Mouse (Mus musculus): Measurements from ENCODE around the gene Gm10310. TPM values are rescaled to one million over a fixed set of nuclear protein-coding genes. Genes with fewer than 3 reads are reported as not detected.
"Not testable (repeated sequence)": the region's sequence is repeated elsewhere in the genome, so short reads cannot be mapped to it uniquely, and the experiment has no call there.

Gene Gm10310
- not detected in 2 replicates for total RNA-seq (2014; rRNA removed)
- polyA plus RNA-seq (2015; fragmentation: Nextera tagmentation; extraction: Ambion mirVana): not detected in 2 replicates

GRCm38 (mm10) chr10:129984962-129985361 is at the start of gene Gm10310:
Gm10310 (minus strand) TSS chr10:129985062.
- no CpG with 5 or more reads among the region's 1 CpGs for WGBS
- H3K27ac ChIP-seq; H3K27me3 ChIP-seq (ENCODE audit: insufficient read depth, low read length); H3K9ac ChIP-seq (replicated peaks; ENCODE audit: low read length); H3K36me3 ChIP-seq (ENCODE audit: insufficient read depth, low read length); H3K4me2 ChIP-seq (ENCODE audit: low read depth, low read length); H3K4me1 ChIP-seq (ENCODE audit: insufficient read depth, low read length); ATAC-seq; DNase-seq (ENCODE audit: low spot score); H3K9me3 ChIP-seq (ENCODE audit: low read length); H3K4me3 ChIP-seq (ENCODE audit: low read length): not testable (repeated sequence)

DNA sequence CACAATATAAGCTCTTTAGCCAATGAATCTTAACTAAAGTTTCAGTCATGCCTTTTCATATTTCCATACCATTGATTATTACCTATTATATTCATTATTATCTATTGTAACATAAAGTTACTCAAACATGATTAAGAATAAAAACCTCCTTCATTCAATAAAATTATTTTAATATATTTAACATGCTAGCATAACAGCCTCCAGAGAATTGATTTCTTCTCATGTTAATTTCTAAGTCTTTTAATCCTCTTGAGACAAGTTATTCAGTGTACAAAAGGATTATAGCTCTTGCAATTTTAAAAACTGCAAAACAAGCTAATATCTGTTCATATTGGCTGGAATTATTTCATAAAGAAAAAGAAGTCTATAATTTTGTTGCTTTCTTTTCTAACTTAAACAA is 45.2 kb upstream of the Gm10310 start, which contains the start of gene Olfr821:
Gene Olfr821, plus strand, starts transcription at position 301 of the 400 bp plus-strand sequence.
- no peaks in the 10 kb centered on the region for H3K36me3 ChIP-seq (ENCODE audit: insufficient read depth, low read length)
- DNase-seq (ENCODE audit: low spot score): no peak
- TF ChIP-seq CTCF (IDR thresholded peaks at IDR 0.05; ENCODE audit: low read depth): no peak
- H3K27me3 ChIP-seq (ENCODE audit: insufficient read depth, low read length): no peaks in the 10 kb centered on the region
- H3K4me2 ChIP-seq (ENCODE audit: low read depth, low read length): no peak within 1 kb of the TSS
- H3K4me1 ChIP-seq (ENCODE audit: insufficient read depth, low read length): no peaks in the 10 kb centered on the region
- no peak within 1 kb of the TSS for H3K9ac ChIP-seq (replicated peaks; ENCODE audit: low read length)
- no peak for ATAC-seq
- H3K9me3 ChIP-seq (ENCODE audit: low read length): no peaks in the 10 kb centered on the region
- H3K4me3 ChIP-seq (ENCODE audit: low read length): no peak within 1 kb of the TSS
- no peak within 1 kb of the TSS for H3K27ac ChIP-seq

DNA sequence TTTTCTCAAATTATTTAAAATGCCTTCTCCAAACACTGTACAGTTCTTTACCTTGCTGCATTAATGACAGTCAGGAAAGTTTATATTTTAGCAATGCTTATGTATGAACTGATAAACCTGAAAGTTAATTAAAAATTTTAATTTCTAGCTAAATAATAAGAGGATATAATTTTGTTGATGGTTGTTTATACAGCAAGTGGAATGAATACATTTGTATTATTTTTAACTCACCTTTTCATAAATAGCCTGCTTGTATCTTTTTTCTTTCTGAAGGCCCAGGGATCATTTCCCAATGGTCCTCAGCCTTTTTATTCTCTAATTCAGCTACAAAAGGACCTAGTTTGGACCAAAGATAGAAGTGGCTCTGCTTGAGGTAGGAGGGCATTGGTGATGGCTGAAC is 27.5 kb upstream of the Gm10310 start, which contains the start of gene Olfr820:
Gene Olfr820, plus strand, starts transcription at position 301 of the 400 bp plus-strand sequence.
- Histone ChIP-seq H3K9me3 (ENCODE audit: low read length) (no peaks in the 10 kb centered on the region), H3K4me3 (ENCODE audit: low read length) (no peak within 1 kb of the TSS), H3K4me1 (ENCODE audit: insufficient read depth, low read length) (no peaks in the 10 kb centered on the region), H3K27me3 (ENCODE audit: insufficient read depth, low read length) (no peaks in the 10 kb centered on the region), H3K4me2 (ENCODE audit: low read depth, low read length) (no peak within 1 kb of the TSS), H3K9ac (replicated peaks; ENCODE audit: low read length) (no peak within 1 kb of the TSS), H3K36me3 (ENCODE audit: insufficient read depth, low read length) (no peaks in the 10 kb centered on the region), H3K27ac (no peak within 1 kb of the TSS)
- ATAC-seq (no peak), DNase-seq (ENCODE audit: low spot score) (no peak)
- TF ChIP-seq CTCF (IDR thresholded peaks at IDR 0.05; ENCODE audit: low read depth): no peak

- not testable (repeated sequence) for ATAC-seq; H3K4me3 ChIP-seq (ENCODE audit: low read length); H3K27me3 ChIP-seq (ENCODE audit: insufficient read depth, low read length); H3K9me3 ChIP-seq (ENCODE audit: low read length); H3K4me2 ChIP-seq (ENCODE audit: low read depth, low read length); H3K9ac ChIP-seq (replicated peaks; ENCODE audit: low read length); H3K36me3 ChIP-seq (ENCODE audit: insufficient read depth, low read length); H3K4me1 ChIP-seq (ENCODE audit: insufficient read depth, low read length); DNase-seq (ENCODE audit: low spot score); H3K27ac ChIP-seq
- WGBS: 88% methylated on average over 4 of the region's 4 CpGs
Observed at GRCm38 (mm10) chr10:130005366-130005765, 20.5 kb upstream of the Gm10310 start.

GRCm38 (mm10) chr10:130004104-130004503 is 19.2 kb upstream of the Gm10310 start:
- H3K4me2 ChIP-seq (ENCODE audit: low read depth, low read length); H3K4me1 ChIP-seq (ENCODE audit: insufficient read depth, low read length); H3K27me3 ChIP-seq (ENCODE audit: insufficient read depth, low read length); H3K4me3 ChIP-seq (ENCODE audit: low read length); DNase-seq (ENCODE audit: low spot score); ATAC-seq; H3K9me3 ChIP-seq (ENCODE audit: low read length); H3K36me3 ChIP-seq (ENCODE audit: insufficient read depth, low read length); H3K9ac ChIP-seq (replicated peaks; ENCODE audit: low read length); H3K27ac ChIP-seq: not testable (repeated sequence)
- WGBS: 84% methylated on average over 4 of the region's 4 CpGs

DNA sequence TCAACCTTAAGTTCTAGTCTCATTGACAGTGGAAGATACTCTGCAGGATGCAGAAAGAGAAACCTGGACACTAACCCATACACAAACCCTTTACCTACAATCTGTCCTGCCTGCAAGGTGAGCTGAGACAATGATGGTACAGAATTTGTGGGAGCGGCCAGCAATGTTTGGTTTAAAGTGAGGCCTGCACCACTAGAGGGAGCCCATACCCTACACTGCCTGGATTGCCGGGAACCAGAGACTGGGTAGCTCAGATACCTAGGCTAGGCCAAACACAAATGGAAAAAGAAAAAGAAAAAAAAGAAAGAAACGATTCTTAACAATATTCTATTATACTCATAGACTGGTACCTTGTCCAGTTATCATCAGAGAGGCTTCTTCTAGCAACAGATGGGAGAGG is 3.0 kb downstream of the Gm10310 start:
- H3K27me3 ChIP-seq (ENCODE audit: insufficient read depth, low read length); H3K9me3 ChIP-seq (ENCODE audit: low read length); H3K4me3 ChIP-seq (ENCODE audit: low read length): not testable (repeated sequence)

GRCm38 (mm10) chr10:129976040-129976439 is 8.8 kb downstream of the Gm10310 start, which contains the start of gene Olfr247:
Olfr247 (minus strand) TSS chr10:129976140.
- H3K36me3 ChIP-seq (ENCODE audit: insufficient read depth, low read length); H3K4me3 ChIP-seq (ENCODE audit: low read length); H3K9me3 ChIP-seq (ENCODE audit: low read length); H3K4me1 ChIP-seq (ENCODE audit: insufficient read depth, low read length); H3K27ac ChIP-seq; DNase-seq (ENCODE audit: low spot score); H3K4me2 ChIP-seq (ENCODE audit: low read depth, low read length); H3K9ac ChIP-seq (replicated peaks; ENCODE audit: low read length); H3K27me3 ChIP-seq (ENCODE audit: insufficient read depth, low read length); ATAC-seq: not testable (repeated sequence)
- WGBS: no CpG with 5 or more reads among the region's 2 CpGs

More for the DNA sequence above, 3.0 kb downstream of the Gm10310 start:
- not testable (repeated sequence) for H3K4me1 ChIP-seq (ENCODE audit: insufficient read depth, low read length); DNase-seq (ENCODE audit: low spot score); H3K9ac ChIP-seq (replicated peaks; ENCODE audit: low read length); H3K27ac ChIP-seq; H3K4me2 ChIP-seq (ENCODE audit: low read depth, low read length); H3K36me3 ChIP-seq (ENCODE audit: insufficient read depth, low read length)
- ATAC-seq: 0 out of 2 replicates have a peak, but pooled peaks have one; percentile 27
- WGBS: no CpG with 5 or more reads among the region's 3 CpGs

DNA sequence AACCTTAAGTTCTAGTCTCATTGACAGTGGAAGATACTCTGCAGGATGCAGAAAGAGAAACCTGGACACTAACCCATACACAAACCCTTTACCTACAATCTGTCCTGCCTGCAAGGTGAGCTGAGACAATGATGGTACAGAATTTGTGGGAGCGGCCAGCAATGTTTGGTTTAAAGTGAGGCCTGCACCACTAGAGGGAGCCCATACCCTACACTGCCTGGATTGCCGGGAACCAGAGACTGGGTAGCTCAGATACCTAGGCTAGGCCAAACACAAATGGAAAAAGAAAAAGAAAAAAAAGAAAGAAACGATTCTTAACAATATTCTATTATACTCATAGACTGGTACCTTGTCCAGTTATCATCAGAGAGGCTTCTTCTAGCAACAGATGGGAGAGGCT is 11.9 kb downstream of the Gm10310 start:
- H3K4me2 ChIP-seq (ENCODE audit: low read depth, low read length); DNase-seq (ENCODE audit: low spot score); H3K4me1 ChIP-seq (ENCODE audit: insufficient read depth, low read length); H3K9ac ChIP-seq (replicated peaks; ENCODE audit: low read length); ATAC-seq; H3K36me3 ChIP-seq (ENCODE audit: insufficient read depth, low read length); H3K27ac ChIP-seq; H3K27me3 ChIP-seq (ENCODE audit: insufficient read depth, low read length); H3K4me3 ChIP-seq (ENCODE audit: low read length); H3K9me3 ChIP-seq (ENCODE audit: low read length): not testable (repeated sequence)
- WGBS: no CpG with 5 or more reads among the region's 3 CpGs

GRCm38 (mm10) chr10:129967166-129967565 is 17.7 kb downstream of the Gm10310 start, which contains the start of gene Olfr819:
Olfr819 (minus strand) TSS chr10:129967266.
- H3K4me2 ChIP-seq (ENCODE audit: low read depth, low read length); H3K9me3 ChIP-seq (ENCODE audit: low read length); H3K36me3 ChIP-seq (ENCODE audit: insufficient read depth, low read length); H3K27ac ChIP-seq; DNase-seq (ENCODE audit: low spot score); H3K4me1 ChIP-seq (ENCODE audit: insufficient read depth, low read length); H3K27me3 ChIP-seq (ENCODE audit: insufficient read depth, low read length); H3K9ac ChIP-seq (replicated peaks; ENCODE audit: low read length); H3K4me3 ChIP-seq (ENCODE audit: low read length); ATAC-seq: not testable (repeated sequence)
- WGBS: 69% methylated on average over 2 of the region's 2 CpGs

- H3K27ac ChIP-seq; H3K4me1 ChIP-seq (ENCODE audit: insufficient read depth, low read length); H3K9me3 ChIP-seq (ENCODE audit: low read length); H3K36me3 ChIP-seq (ENCODE audit: insufficient read depth, low read length); DNase-seq (ENCODE audit: low spot score); H3K27me3 ChIP-seq (ENCODE audit: insufficient read depth, low read length); H3K4me2 ChIP-seq (ENCODE audit: low read depth, low read length); ATAC-seq; H3K9ac ChIP-seq (replicated peaks; ENCODE audit: low read length); H3K4me3 ChIP-seq (ENCODE audit: low read length): not testable (repeated sequence)
- 92% methylated on average over 2 of the region's 3 CpGs for WGBS
Observed at GRCm38 (mm10) chr10:129966232-129966631, 18.6 kb downstream of the Gm10310 start.
